Mouse (Mus musculus) kidney, postnatal 25 days (tissue): ENCODE data around the gene Tmem229b.
A peak's percentile ranks its signal among the peaks of the same experiment; 100 is the strongest.
"Not testable (repeated sequence)": the region's sequence is repeated elsewhere in the genome, so short reads cannot be mapped to it uniquely, and the experiment has no call there.

Source experiments
- DNase-seq, 2 experiments: peaks; one replicate each; pipeline ENCODE4 v3.0.0; 2021; ENCODE audit warnings: mixed read lengths in 2 of 2

Tmem229b gene

GRCm38 (mm10) chr12:78947161-78947560, 60.3 kb downstream of the Tmem229b start:
- DNase-seq, result no peak

GRCm38 (mm10) chr12:78942931-78943330, 64.5 kb downstream of the Tmem229b start:
- no peak for DNase-seq

- DNase-seq, result no peak
Observed at GRCm38 (mm10) chr12:78940081-78940480, 67.3 kb downstream of the Tmem229b start.

GRCm38 (mm10) chr12:78939393-78940037, 67.9 kb downstream of the Tmem229b start:
- no peak for DNase-seq

GRCm38 (mm10) chr12:78936494-78936893, 70.9 kb downstream of the Tmem229b start:
- no peak for DNase-seq

- no peak for DNase-seq
Observed at GRCm38 (mm10) chr12:78929900-78930299, 77.5 kb downstream of the Tmem229b start.

- DNase-seq, result no peak
Observed at GRCm38 (mm10) chr12:78927287-78927686, 80.1 kb downstream of the Tmem229b start.

- DNase-seq, result no peak
Observed at GRCm38 (mm10) chr12:78923539-78924189, 83.8 kb downstream of the Tmem229b start.

- not testable (repeated sequence) for DNase-seq
Observed at GRCm38 (mm10) chr12:78922977-78923376, 84.5 kb downstream of the Tmem229b start.

GRCm38 (mm10) chr12:78922058-78922457, 85.4 kb downstream of the Tmem229b start:
- DNase-seq, result no peak

GRCm38 (mm10) chr12:78921421-78921820, 86.0 kb downstream of the Tmem229b start:
- no peak for DNase-seq

- peak; percentile 69 to 71 for DNase-seq
Observed at GRCm38 (mm10) chr12:78919079-78919712, 88.2 kb downstream of the Tmem229b start.

GRCm38 (mm10) chr12:78918227-78919078, 89.0 kb downstream of the Tmem229b start:
- DNase-seq, result peak; percentile 84 to 90

- DNase-seq, result no peak
Observed at GRCm38 (mm10) chr12:78916278-78916677, 91.1 kb downstream of the Tmem229b start.

GRCm38 (mm10) chr12:78915561-78915960, 91.9 kb downstream of the Tmem229b start:
- no peak for DNase-seq

- no peak for DNase-seq
Observed at GRCm38 (mm10) chr12:78914458-78914857, 93.0 kb downstream of the Tmem229b start.
